Mouse (Mus musculus) heart, adult 18-20 months (tissue): ENCODE results near the gene Agtpbp1. TPM values are rescaled to one million over a fixed set of nuclear protein-coding genes. Genes with fewer than 3 reads are reported as not detected.
A peak's percentile ranks its signal among the peaks of the same experiment; 100 is the strongest.
"Not testable (repeated sequence)": the region's sequence is repeated elsewhere in the genome, so short reads cannot be mapped to it uniquely, and the experiment has no call there.

Source experiments
- DNase-seq, 2 experiments: peaks; one replicate each; pipeline ENCODE4 v3.0.0; 2021 to 2022; ENCODE audit warnings: mixed read lengths in 1 of 2
- total RNA-seq, 2 experiments: library from RNA; stranded (reverse); gene quantifications; 2 replicates each; pipeline ENCODE4 v1.2.3; 2021

Agtpbp1 gene
- total RNA-seq, 2 experiments from 2014 or later, result 129 to 156 TPM

GRCm38 (mm10) chr13:59481484-59481855 lies 103.6 kb downstream of the Agtpbp1 start:
- no peak for DNase-seq

- no peak for DNase-seq
These were observed 104.2 kb downstream of the Agtpbp1 start for GRCm38 (mm10) chr13:59480599-59481483.

- not testable (repeated sequence) for DNase-seq
These were observed 107.1 kb downstream of the Agtpbp1 start for GRCm38 (mm10) chr13:59477928-59478327.

- no peak for DNase-seq
These were observed 107.6 kb downstream of the Agtpbp1 start for GRCm38 (mm10) chr13:59477451-59477850.

- no peak for DNase-seq
These were observed 110.1 kb downstream of the Agtpbp1 start for GRCm38 (mm10) chr13:59474973-59475372.

GRCm38 (mm10) chr13:59473341-59473740 lies 111.7 kb downstream of the Agtpbp1 start:
- DNase-seq, result no peak

GRCm38 (mm10) chr13:59472222-59472621 lies 112.8 kb downstream of the Agtpbp1 start:
- DNase-seq, result no peak

GRCm38 (mm10) chr13:59469701-59470100 lies 115.3 kb downstream of the Agtpbp1 start:
- no peak for DNase-seq

- no peak for DNase-seq
These were observed 116.7 kb downstream of the Agtpbp1 start for GRCm38 (mm10) chr13:59468181-59468802.

- peak; percentile 81 to 91 for DNase-seq
These were observed 117.4 kb downstream of the Agtpbp1 start for GRCm38 (mm10) chr13:59467591-59467990.

GRCm38 (mm10) chr13:59460958-59461357 lies 124.1 kb downstream of the Agtpbp1 start:
- no peak for DNase-seq

- no peak for DNase-seq
These were observed 128.8 kb downstream of the Agtpbp1 start for GRCm38 (mm10) chr13:59456203-59456602.

- peak; percentile 43 to 61 for DNase-seq
These were observed 130.8 kb downstream of the Agtpbp1 start for GRCm38 (mm10) chr13:59454001-59454785.

- DNase-seq, result no peak
These were observed 131.4 kb downstream of the Agtpbp1 start for GRCm38 (mm10) chr13:59453582-59453981.

- DNase-seq, result peak; percentile 25 to 47
These were observed 132.0 kb downstream of the Agtpbp1 start for GRCm38 (mm10) chr13:59453045-59453444.

GRCm38 (mm10) chr13:59450840-59451239 lies 134.2 kb downstream of the Agtpbp1 start:
- peak in 1 of 2 experiments; percentile 6 for DNase-seq

- no peak for DNase-seq
These were observed 137.9 kb downstream of the Agtpbp1 start for GRCm38 (mm10) chr13:59447130-59447529.

- no peak for DNase-seq
These were observed 139.8 kb downstream of the Agtpbp1 start for GRCm38 (mm10) chr13:59445179-59445578.

- DNase-seq, result no peak
These were observed 140.7 kb downstream of the Agtpbp1 start for GRCm38 (mm10) chr13:59444371-59444770.

- no peak for DNase-seq
These were observed 145.3 kb downstream of the Agtpbp1 start for GRCm38 (mm10) chr13:59439683-59440082.

GRCm38 (mm10) chr13:59434554-59434953 lies 150.5 kb downstream of the Agtpbp1 start:
- DNase-seq, result no peak

GRCm38 (mm10) chr13:59431124-59431864 lies 153.7 kb downstream of the Agtpbp1 start:
- peak; percentile 50 to 60 for DNase-seq
